Mouse (Mus musculus): ENCODE measurements at regions not wholly inside any gene's neighbourhood (a gene's known extent, or its start where the extent isn't known, plus 50 kb on each side); places are given as distances from the start of the nearest gene placed in this dataset.

DNA sequence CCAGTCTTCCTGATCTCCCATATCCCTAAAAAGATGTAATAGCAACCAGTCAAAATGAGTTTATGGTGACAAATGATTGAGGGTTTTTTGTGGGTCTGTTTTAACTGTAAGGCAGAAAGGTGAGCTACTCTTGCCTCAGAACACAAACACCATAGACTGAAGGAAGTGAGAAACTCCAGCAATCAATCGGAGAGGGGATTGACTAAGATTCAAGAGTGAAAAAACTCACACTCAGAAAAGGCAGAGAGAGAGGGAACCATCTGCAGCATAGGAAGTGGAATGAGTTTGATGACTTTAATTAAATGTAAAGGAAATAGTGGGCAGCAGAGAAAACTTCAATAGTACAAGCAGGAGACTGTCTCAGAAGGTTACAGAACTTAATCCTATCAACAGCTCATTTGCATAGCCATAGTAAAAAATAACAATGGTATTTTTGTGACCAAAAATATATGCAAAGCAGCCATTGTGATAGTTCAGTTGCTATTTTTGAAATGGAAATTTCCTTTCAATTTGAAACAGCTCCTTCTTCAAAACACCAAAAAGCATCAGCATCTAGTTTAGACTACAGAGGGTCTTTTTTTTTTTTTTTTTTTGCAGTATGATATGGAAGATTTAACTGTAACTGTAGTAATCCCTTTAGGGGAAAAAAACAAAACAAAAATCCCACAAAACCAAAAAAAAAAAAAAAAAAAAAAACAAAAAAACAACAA, 442.9 kb upstream of the Tenm2 start:
- Histone ChIP-seq H3K27ac (ENCODE audit: low read depth, low read length) (no peak overlapping the region), H3K27me3 (ENCODE audit: insufficient read depth, low read length) (no peaks in the 10 kb centered on the region), H3K4me1 (ENCODE audit: insufficient read depth, low read length) (no peaks in the 10 kb centered on the region), H3K9me3 (ENCODE audit: low read length) (no peaks in the 10 kb centered on the region), H3K36me3 (ENCODE audit: insufficient read depth, low read length) (no peaks in the 10 kb centered on the region), H3K9ac (replicated peaks; ENCODE audit: low read length, poor library complexity, severe bottlenecking) (no peak overlapping the region), H3K4me3 (ENCODE audit: low read depth, low read length) (no peak overlapping the region), H3K4me2 (ENCODE audit: low read depth, low read length, poor library complexity, severe bottlenecking) (no peak overlapping the region)
- 22% methylated on average over 1 of the region's 1 CpGs for WGBS
- TF ChIP-seq CTCF (IDR thresholded peaks at IDR 0.05): no peak
- ATAC-seq (ENCODE audit: low FRiP score) (no peak), DNase-seq (ENCODE audit: low spot score) (no peak)

DNA sequence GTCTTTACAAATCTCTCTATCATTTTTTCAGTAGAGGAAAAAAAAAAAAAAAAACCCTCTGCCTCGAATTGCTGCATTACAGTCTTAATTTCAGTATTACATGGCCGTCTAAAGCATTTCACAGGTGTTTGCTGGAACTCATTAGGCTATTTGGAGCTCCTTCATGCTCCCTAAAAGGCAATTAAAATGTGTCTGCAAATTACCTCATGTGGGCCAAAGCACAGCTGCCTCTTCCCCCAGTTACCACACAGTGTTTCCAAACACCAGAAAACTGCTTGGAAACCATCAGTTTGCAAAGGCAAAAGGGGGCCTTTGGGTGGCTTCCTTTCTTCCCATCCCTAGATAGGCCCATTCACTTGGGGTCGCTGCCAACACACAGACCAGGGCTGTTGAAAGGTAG, 435.6 kb upstream of the Tenm2 start:
- no peak for TF ChIP-seq CTCF (IDR thresholded peaks at IDR 0.05)
- DNase-seq (ENCODE audit: low spot score): peak; percentile 5

DNA sequence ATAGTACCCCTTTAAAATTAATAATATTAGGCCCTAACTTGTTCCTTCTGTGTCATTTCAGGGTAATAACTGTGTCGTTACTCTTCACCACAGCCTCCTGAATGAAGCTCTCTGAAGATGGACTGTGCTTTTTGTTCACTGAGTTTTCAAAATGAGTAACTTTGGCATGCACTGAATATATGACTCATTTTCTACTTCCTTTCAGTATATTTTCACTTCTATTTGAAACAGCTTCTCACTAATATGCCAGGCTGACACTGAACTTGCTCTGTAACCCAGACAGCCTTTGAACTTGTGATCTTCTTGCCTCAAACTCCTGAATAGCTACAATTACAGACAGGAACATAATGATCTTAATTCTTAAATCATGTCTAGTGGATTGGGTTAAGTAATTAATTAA, 431.2 kb upstream of the Tenm2 start:
- Histone ChIP-seq H3K36me3 (ENCODE audit: insufficient read depth, low read length) (no peaks in the 10 kb centered on the region), H3K9me3 (ENCODE audit: low read length) (no peaks in the 10 kb centered on the region), H3K9ac (replicated peaks; ENCODE audit: low read length, poor library complexity, severe bottlenecking) (no peak overlapping the region), H3K4me2 (ENCODE audit: low read depth, low read length, poor library complexity, severe bottlenecking) (no peak overlapping the region), H3K4me1 (ENCODE audit: insufficient read depth, low read length) (no peaks in the 10 kb centered on the region), H3K27ac (ENCODE audit: low read depth, low read length) (no peak overlapping the region), H3K27me3 (ENCODE audit: insufficient read depth, low read length) (no peaks in the 10 kb centered on the region), H3K4me3 (ENCODE audit: low read depth, low read length) (no peak overlapping the region)
- ATAC-seq (ENCODE audit: low FRiP score): no peak
- WGBS: 80% methylated on average over 1 of the region's 1 CpGs
- no peak for DNase-seq (ENCODE audit: low spot score)
- TF ChIP-seq CTCF (IDR thresholded peaks at IDR 0.05): no peak

More for the DNA sequence above, 435.6 kb upstream of the Tenm2 start:
- no peak overlapping the region for H3K4me3 ChIP-seq (ENCODE audit: low read depth, low read length)
- no peak overlapping the region for H3K27ac ChIP-seq (ENCODE audit: low read depth, low read length)
- no peak for ATAC-seq (ENCODE audit: low FRiP score)
- H3K9me3 ChIP-seq (ENCODE audit: low read length): no peaks in the 10 kb centered on the region
- WGBS: 28% methylated on average over 3 of the region's 3 CpGs
- no peaks in the 10 kb centered on the region for H3K4me1 ChIP-seq (ENCODE audit: insufficient read depth, low read length)
- no peaks in the 10 kb centered on the region for H3K27me3 ChIP-seq (ENCODE audit: insufficient read depth, low read length)
- no peaks in the 10 kb centered on the region for H3K36me3 ChIP-seq (ENCODE audit: insufficient read depth, low read length)
- no peak overlapping the region for H3K9ac ChIP-seq (replicated peaks; ENCODE audit: low read length, poor library complexity, severe bottlenecking)
- H3K4me2 ChIP-seq (ENCODE audit: low read depth, low read length, poor library complexity, severe bottlenecking): no peak overlapping the region

DNA sequence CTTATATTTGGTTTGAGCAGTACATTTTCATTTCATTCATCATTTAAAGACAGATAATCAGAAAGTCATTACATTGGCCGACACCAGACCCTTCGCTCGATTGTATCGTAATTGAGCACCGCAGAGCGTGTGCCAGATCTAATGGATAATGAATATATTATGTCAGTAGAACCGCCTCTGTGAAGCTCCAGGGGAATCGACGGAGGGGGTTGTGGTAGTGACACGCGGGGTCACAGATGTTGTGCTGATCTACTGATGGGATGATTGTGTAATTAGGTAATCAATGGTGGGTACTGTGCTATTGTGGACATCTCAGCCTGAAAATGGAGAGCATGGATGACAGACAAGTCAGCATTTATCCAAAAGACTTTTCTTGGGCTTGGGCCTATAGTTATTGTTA, 414.3 kb upstream of the Tenm2 start:
- no peak overlapping the region for H3K4me3 ChIP-seq (ENCODE audit: low read depth, low read length)
- H3K36me3 ChIP-seq (ENCODE audit: insufficient read depth, low read length): no peaks in the 10 kb centered on the region
- no peak for TF ChIP-seq CTCF (IDR thresholded peaks at IDR 0.05)
- no peaks in the 10 kb centered on the region for H3K4me1 ChIP-seq (ENCODE audit: insufficient read depth, low read length)
- 59% methylated on average over 11 of the region's 11 CpGs for WGBS
- no peak overlapping the region for H3K9ac ChIP-seq (replicated peaks; ENCODE audit: low read length, poor library complexity, severe bottlenecking)
- no peaks in the 10 kb centered on the region for H3K27me3 ChIP-seq (ENCODE audit: insufficient read depth, low read length)
- peak; percentile 2 for DNase-seq (ENCODE audit: low spot score)
- no peak overlapping the region for H3K4me2 ChIP-seq (ENCODE audit: low read depth, low read length, poor library complexity, severe bottlenecking)
- no peak for ATAC-seq (ENCODE audit: low FRiP score)
- no peaks in the 10 kb centered on the region for H3K9me3 ChIP-seq (ENCODE audit: low read length)
- no peak overlapping the region for H3K27ac ChIP-seq (ENCODE audit: low read depth, low read length)

DNA sequence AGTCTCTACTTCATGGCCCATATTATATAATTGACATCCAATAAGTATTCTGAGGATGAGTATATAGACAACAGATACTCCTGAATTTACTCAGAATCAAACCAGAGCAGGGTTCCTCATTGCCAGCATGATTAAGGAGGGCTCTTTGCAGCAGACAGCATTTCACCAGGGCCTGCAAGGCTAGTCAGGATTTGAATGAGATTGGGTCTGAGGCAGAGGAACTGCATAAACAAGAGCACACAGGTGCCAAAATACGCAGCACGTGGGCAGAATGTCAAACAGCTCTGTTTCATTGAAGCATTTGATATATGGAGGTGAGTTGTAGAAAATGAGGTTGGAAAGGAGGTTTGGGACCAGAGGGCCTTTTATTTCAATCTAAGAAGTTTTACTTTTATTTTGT, 387.5 kb upstream of the Tenm2 start:
- no peaks in the 10 kb centered on the region for H3K36me3 ChIP-seq (ENCODE audit: insufficient read depth, low read length)
- H3K4me1 ChIP-seq (ENCODE audit: insufficient read depth, low read length): no peaks in the 10 kb centered on the region
- DNase-seq (ENCODE audit: low spot score) (peak; percentile 28), ATAC-seq (ENCODE audit: low FRiP score) (no peak)
- H3K9me3 ChIP-seq (ENCODE audit: low read length): no peaks in the 10 kb centered on the region
- no peak overlapping the region for H3K4me2 ChIP-seq (ENCODE audit: low read depth, low read length, poor library complexity, severe bottlenecking)
- no peak overlapping the region for H3K9ac ChIP-seq (replicated peaks; ENCODE audit: low read length, poor library complexity, severe bottlenecking)
- no peak for TF ChIP-seq CTCF (IDR thresholded peaks at IDR 0.05)
- no peak overlapping the region for H3K27ac ChIP-seq (ENCODE audit: low read depth, low read length)
- WGBS: 80% methylated on average over 2 of the region's 2 CpGs
- H3K27me3 ChIP-seq (ENCODE audit: insufficient read depth, low read length): no peaks in the 10 kb centered on the region
- H3K4me3 ChIP-seq (ENCODE audit: low read depth, low read length): no peak overlapping the region

DNA sequence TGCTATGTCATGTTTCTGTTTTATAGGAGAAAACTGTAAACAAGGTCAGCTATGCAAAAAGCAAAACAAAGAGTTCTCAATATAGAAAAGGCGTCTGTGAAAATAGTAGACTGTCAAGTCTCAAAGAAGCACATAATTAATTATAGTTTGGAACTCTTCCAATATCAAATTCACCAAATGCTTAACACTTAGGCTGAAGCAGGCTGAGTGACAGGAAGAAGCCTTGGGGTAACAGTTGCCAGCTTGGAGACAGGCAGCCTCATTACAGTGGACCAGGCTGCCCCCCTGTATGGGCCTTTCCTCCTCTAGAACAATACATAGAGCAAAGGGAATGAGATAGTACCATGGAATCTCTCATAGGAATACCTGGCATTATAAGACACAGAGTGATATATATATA, 364.8 kb upstream of the Tenm2 start:
- Histone ChIP-seq H3K27me3 (ENCODE audit: insufficient read depth, low read length) (no peaks in the 10 kb centered on the region), H3K4me3 (ENCODE audit: low read depth, low read length) (no peak overlapping the region), H3K27ac (ENCODE audit: low read depth, low read length) (no peak overlapping the region), H3K4me2 (ENCODE audit: low read depth, low read length, poor library complexity, severe bottlenecking) (no peak overlapping the region), H3K9me3 (ENCODE audit: low read length) (no peaks in the 10 kb centered on the region), H3K4me1 (ENCODE audit: insufficient read depth, low read length) (no peaks in the 10 kb centered on the region), H3K36me3 (ENCODE audit: insufficient read depth, low read length) (no peaks in the 10 kb centered on the region), H3K9ac (replicated peaks; ENCODE audit: low read length, poor library complexity, severe bottlenecking) (no peak overlapping the region)
- 79% methylated on average over 1 of the region's 1 CpGs for whole genome bisulfite sequencing
- TF ChIP-seq CTCF (IDR thresholded peaks at IDR 0.05): no peak
- DNase-seq (ENCODE audit: low spot score): no peak
- no peak for ATAC-seq (ENCODE audit: low FRiP score)

Data from midbrain, postnatal 0 days (tissue).